Mouse (Mus musculus) cerebellum, postnatal 14 days (tissue): ENCODE measurements around the gene Ptpn14.

Experiments
- DNase-seq, 2 experiments: peaks; one replicate each; pipeline ENCODE4 v3.0.0; 2021; ENCODE audit warnings: mixed read lengths in 2 of 2

Gene Ptpn14

DNA sequence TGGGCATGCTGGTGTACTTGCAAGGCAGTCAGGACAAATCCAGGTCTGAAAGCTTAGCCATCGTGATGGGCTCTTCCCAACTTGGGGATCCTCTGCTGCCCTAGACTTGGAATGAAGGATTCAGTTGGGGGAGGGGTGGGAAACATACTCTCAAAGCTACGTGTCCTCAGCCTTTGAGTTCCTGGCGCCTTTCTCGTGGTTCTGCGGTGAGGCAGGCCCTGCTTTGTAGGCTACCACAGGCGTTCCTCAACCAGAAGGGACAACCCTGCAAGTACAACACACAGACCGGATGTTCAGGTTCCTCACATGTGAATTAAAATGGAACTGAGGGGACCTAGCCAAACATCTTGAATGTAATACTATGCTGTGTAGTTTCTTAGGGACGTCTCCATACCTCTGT lies 89.0 kb downstream of the Ptpn14 start:
- no peak for DNase-seq

DNA sequence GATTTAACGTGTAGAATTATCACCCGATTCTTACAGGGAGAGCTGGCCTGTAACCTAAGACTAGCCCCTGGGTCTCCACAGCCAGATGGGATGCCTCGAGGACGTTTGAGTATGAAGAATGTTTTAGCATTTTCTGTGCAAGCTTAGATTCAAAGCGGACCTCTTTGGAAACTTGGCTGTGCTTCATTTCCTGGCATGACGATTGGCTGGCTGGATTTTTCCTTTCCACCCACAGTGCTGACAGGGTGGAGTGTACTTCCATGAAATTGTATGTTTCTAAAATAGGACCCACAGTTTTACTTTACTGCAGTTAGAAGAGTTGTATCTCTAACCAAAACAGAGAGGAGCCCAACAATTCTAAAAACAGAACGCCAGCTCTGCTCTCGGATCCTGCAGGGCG lies 89.7 kb downstream of the Ptpn14 start:
- DNase-seq = peak in 1 of 2 experiments; percentile 22

DNA sequence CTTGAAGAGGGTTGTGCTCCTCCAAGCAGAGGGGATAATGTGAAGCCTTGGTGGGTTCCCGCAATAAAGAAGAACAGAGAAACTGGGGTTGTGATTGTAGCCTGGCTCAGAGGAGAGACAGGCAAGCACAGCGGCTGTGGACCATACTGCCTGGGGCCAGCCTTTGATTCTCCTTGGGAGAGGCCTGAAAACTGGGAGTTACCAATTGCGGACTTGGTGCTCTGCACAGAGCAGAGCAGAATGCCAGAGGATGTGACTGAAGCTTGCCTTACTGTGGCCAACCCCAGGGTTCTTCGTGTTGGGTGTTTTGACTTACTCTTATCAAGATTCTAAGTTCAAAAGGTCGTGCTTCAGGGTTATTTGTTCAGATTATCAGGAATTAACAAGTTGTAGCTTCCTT lies 92.0 kb downstream of the Ptpn14 start:
- no peak for DNase-seq

DNA sequence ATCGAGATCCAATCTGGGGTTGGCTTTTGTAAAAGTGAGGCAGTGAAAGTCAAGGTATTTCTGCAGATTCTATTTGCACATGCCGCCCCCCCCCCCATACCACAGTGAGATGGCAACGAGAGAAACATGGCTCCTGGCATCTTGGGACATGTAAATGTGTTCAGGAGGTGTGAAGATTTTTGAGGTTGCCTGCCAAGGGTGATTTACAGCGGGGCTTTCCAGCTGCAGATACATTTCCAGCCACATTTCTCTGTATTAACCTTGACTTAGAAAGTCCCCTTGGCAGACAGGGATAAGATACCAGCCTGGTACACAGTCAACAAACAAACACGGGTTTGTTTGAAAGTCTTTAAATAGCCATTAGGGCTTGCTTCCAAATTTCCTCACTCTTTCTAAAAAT lies 96.4 kb downstream of the Ptpn14 start:
- no peak for DNase-seq

DNA sequence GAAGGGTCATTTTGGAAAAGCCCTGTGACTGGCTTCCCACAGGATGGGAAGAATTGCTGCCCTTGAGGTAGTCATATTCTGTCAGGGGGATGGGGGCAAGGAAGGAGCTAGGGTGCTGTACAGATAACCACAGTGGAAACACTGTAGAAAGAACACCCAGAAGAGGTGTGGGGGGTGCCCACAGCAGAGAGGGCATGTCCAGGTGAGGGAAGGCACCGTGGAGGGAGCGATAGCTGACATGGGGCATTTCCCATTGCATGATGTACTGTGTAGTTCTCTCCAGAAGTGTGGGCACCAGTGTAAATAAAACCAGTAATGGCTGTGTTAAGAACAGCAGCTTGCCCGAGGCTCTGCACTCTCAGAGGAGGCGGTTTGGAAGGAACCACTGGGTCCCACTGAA lies 102.3 kb downstream of the Ptpn14 start:
- no peak for DNase-seq

DNA sequence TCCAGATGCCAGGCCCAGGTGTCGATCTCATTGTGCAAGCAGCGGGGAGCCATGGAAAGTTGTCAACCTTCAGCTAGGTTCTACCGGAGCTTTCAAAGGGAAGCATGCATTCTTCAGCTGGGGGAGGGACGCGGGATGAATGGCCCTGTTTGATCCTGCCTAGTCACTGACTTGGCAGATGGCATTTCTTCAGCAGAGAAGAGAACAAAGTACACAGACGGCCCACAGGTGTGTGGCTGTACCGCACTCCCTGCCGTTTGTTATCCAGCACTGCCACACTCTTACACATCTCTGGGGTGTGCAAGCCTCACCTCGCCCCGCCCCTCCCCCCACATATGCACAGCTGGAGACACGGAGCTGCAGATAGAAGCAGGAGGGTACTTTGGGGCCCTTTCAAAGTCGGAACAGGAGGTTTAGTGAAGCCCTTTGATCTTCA lies 102.7 kb downstream of the Ptpn14 start:
- DNase-seq = no peak

DNA sequence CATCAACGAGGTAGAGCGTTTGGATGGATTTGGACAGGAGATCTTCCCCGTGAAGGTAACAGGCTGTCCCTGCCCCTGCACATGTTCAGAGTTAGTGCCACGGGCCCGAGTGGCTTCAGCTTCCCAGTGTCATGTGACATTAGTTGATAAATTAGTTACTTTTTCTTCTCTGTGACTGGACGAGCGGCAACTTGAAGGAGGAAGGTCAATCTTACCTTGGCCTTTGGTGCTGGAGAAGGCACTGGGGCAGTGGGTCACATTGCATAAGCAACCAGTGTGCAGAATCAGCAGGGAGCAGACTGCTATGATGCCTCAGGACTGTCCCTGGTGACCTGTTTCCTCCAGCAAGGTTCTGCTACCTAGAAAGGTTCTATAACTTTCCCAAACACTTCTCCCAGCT lies 105.3 kb downstream of the Ptpn14 start:
- DNase-seq = no peak

DNA sequence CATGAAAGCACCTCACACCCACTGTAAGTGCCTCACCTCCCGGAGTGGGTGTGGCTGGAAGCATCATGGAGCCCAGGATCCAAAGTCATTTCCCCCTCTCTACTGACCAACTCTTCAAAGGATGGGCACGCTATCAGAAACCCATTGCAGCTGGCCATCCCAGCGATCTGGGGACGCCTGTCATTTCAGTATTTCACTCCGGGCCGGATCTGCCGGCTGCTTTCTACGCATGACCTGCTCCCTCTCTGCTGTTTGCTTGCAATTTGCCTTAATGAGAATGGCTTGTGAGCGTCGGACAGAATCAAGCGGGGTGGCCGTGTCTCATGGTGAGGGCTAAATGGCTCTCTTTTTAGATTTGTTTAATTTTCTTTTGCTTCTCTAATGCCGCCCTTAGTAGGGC lies 106.1 kb downstream of the Ptpn14 start:
- DNase-seq = peak in 1 of 2 experiments; percentile 26

DNA sequence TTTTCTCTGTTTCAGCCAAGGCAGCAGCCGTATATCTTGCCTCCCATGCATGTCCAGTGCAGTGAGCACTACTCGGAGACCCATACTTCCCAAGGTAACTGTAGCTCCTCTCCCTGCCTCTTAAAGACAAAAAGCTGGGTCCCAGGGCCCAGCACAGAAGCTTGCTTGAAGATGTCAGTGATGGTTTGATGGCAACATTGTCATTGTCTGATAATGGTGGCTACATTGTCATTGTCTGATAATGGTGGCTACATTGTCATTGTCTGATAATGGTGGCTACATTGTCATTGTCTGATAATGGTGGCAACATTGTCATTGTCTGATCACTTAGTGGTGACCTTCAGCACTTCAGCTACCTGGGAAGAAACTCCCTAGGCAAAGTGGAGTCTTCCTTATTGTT lies 118.3 kb downstream of the Ptpn14 start:
- DNase-seq = no peak

DNA sequence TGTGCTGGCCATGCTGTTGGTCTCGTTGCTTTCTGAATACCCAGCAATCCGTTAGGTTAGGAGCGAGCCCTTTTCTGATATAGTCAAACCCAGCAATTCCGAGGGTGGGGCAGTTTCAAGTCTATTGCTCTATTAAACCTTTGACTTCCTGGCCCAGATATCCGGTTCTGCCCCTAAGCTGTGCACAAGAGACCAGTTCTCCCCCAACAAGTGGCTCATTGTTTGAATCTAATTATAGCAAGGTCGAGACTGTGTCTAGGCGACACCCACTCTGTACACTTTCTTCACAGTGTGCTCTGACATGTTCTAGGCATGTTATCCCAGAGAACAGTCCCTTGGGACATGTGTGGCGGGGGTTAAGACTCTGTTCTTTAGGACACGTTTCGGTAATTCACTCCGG lies 121.5 kb downstream of the Ptpn14 start:
- no peak for DNase-seq

DNA sequence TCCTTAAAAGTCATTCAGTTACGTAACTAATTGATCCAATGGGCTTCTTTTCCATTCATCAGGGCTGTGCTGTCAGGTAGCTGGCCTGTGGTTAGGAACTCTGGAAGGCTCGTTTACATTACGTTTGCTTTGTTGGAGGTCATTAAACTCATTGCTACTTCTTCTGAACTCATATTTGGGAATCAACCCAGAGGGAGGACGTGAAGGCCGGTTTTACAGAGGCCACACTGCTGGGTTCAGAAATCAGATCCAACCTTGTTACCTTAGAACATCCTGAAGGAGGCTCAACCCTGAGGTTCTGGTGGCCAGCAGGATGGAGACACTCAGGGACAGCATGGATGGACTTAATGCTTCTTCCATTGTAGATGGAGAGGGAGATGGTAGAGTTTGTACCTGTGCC lies 124.0 kb downstream of the Ptpn14 start:
- DNase-seq = no peak

DNA sequence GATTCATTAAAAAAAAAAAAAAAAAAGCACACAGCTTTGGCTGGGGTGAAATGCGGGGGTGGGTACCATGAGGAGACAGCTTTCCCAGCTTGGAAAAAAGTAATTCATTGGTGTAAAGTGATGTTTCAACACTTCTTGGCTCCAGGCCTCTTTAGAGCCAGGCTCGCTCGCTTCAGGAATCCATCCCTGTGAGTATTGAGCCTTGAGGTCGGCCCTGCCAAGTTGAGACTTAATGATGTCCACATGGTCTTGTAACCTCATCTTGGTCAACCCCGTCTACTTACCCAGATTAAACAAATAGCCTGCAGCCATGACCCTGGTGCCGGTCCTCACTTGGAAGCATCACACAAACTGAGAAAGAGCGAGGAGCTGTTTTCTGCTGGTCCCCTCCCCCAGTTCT lies 124.4 kb downstream of the Ptpn14 start:
- no peak for DNase-seq

DNA sequence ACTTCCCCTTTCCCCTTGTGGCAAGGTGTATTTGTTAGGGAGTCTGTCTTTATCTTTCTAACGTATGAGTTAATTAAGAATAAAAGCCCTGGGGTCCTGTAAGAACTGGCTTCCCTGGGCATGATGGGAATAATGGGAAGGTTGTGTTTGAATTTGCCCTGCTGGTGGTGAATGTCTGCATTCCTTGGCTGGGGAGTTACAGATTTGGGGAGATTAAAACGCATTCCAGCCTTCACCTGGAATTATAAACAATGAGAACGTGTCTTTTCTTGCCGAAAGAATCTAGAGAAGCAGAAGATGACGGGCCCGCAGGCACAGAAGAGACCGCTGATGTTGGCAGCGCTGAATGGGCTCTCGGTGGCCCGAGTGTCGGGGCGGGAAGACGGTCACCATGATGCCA lies 126.6 kb downstream of the Ptpn14 start:
- no peak for DNase-seq

DNA sequence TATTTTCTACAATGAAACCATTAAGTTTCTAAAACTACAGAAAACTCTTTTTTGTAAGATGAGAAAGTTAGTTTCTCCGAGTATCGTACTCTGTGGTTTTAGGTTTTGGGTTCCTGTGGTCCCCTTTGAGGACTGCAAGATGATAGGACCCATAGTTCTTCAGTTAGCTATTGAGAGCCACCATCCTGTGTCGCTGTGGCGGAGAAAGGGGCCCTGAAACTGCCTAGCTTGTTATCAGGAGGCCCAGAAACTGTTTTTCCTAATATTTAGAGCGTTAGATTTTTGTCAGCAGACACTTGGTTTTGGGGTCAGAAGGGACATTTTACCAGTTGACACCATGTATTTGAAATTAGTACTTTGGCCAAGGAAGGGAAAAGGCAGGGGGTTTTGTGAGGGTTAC lies 127.7 kb downstream of the Ptpn14 start:
- no peak for DNase-seq

DNA sequence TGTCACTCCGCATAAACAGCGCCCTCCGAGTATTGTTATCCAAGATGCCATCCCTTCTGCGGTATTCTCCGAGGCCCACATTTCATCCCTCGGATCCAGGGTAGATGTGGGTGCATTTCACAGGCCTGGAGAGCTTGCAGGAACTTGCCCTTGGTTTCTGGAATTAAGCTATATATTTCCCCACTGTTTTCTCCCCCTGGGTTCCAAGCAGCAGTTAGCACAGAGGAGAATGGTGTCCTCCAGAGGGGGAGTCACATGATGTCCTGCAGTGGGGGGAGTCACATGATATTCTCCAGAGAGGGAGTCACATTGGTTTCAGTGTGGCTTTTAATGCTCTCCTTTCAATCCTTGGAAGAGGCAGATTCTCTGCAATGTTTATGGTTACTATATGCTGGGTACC lies 130.3 kb downstream of the Ptpn14 start:
- DNase-seq = no peak

DNA sequence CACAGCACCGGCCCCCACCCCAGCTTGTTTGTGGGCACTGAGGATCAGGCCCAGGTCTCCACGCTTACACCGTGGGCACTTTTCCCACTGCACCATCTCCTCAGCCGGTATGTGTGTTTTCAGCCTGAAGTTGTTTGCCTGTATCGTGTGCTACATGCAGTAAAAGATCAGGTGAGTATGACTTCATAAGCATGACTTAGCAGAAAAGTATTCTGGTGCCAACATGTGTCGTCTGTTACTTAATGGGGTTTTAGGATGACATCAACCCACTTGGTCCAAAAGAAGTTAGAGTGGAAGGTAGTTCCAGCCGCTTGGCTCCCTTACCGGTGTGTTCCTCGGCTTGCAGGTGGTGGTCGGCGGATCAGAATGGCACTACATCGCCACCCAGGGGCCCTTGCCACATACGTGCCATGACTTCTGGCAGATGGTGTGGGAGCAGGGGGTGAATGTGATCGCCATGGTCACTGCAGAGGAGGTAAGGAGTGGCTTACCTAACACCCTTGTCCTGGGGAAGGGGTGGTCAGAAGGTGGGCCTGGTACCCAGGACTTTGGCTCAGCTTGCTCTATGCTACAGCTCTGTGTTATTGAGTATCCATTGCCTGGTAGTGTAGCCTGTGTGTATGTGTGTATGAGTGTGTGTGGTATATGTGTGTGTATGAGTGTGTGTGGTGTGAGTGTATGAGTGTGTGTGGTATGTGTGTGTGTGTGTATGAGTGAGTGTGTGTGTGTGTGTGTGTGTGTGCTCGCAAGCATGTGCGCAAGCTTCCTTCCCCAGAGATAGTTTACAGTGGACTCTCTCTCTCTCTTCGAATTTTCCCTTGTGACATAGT lies 132.3 kb downstream of the Ptpn14 start:
- peak; percentile 25 to 40 for DNase-seq

DNA sequence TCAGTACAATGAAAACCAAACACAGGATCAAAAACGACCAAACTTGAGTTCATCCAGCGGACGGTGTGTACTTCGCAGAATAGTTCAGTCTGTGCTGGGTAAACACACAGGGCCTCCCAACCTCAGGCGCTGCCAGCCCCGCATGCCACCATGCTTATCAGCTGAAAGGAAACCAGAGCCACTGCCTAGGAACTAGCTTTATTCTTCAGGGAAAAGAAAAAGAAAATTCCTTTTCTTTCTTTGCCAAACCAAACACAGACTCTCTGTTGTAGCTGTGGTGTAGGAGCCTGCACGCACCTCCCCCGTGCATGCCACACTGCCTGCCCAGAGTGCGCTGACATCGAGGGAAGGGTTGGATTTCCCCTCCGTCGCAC lies 132.9 kb downstream of the Ptpn14 start:
- no peak for DNase-seq

DNA sequence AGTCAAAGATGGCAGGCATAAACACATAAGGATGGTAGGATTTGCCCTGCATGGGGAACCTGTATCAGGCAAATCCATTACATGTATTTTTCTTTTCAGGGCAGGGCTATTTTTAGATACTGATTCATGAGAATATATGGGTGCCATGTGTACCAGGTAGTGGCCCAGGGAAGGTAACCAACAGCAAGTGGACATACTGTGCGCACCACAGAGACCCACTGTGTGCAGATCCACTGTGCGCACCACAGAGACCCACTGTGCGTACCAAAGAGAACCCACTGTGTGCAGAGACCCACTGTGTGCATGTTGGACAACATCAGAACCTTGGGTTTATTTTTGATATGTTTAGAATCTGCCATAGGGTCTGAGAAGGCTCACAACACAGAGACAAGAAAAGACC lies 135.7 kb downstream of the Ptpn14 start:
- DNase-seq = no peak

DNA sequence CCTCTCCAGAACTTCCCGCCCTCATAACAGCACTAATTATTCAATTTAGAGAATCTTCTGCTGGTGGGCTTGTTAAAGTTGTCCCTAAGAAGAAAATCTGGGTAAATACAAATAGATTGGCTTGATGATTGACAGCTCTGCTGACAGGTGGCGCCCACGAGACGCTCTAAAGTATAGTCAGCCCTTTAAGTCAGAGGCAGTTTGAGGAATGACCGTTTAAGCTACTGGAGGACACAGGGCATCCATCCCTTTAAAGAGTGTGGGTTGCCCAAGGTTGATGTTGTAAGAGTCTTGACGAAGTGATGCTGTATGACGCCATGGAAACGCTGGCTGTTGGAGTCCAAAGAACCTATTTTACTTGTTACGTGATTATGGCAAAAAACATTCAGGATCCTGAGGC lies 136.2 kb downstream of the Ptpn14 start:
- DNase-seq = no peak

DNA sequence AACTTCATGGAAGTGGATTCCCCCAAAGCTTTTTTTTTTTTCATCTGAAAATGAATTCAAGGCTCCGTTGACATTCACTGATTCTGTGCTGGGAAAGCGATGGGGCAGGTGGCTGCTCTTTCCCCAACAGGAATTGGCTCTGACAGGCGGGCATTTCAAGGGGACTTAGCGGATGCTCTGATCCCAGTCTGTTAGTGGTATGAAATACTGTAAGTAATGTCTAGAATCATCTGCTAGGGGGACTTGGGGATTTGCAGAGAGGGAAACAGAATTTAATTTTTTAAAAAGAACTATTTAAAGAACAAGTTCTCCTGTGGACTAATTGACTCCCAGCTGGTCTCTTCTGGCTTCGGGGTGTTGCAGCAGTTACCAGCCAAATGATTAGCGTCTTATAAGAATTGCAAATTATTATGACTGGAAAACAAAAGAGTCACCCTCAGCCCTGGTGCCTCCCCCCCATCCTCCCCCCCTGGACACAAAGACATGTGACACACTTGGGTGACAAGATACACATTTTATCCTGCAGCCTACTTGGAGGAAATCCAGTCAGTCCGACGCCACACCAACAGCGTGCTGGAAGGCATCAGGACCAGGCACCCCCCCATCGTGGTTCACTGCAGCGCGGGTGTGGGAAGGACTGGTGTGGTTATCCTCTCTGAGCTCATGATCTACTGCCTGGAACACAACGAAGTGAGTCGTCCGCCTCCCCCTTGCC lies 136.9 kb downstream of the Ptpn14 start:
- DNase-seq = peak; percentile 46 to 67

DNA sequence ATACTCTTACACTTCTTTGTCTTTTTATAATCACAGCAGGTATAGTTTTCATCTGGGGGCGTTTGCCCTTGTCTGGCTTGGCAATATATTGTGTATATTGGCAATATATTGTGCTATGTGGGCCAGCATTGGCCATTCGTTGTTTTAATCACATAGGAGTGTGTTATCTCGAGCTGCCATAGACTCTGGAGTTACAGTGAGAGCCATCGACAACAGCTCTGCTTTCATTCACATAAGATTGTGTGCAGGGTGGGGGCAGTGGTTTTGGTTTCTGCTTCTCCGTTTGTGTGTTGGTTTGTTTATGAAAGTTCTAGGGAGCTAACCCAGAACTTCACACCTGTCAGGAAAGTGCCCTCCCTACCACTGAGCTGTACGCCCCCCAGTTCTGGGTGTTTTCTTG lies 138.6 kb downstream of the Ptpn14 start:
- no peak for DNase-seq

DNA sequence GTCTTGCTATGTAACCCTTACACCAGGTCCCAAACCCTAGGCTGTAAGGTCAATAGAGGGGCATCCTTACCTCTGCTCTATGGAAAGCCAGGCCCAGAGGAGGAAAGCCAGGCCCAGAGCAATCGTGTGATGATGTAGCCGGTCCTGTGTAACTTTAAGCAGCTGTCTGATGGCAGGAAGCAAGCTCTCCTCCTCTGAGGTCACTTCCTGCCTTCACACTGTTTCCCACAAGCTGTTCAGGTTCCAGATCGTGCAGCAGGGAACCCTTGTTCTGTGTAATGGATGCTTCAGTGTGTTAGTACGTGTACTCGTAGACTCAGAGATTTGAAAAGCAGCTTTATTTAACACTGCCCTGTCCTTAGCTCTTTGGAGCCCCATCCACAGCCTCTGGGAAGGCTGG lies 139.0 kb downstream of the Ptpn14 start:
- DNase-seq = no peak

DNA sequence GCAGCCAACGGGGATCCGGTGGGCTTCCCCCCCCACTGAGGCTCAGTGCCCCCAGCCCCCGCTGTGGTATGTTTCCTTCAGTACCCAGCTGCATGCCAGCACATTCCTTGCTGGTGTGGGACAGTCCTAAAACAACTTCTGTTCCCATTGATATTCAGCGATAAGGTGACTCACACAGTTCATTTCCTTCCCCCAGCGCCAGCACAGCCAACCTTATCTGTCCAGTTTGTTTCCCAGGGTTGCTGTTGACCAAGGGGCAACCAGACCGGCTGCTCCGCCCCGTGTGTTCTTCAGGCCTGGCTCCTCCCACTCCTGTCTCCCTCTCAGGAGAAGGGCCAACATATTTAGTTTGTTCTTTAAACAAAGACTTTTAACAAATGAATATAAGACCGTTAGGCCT lies 139.4 kb downstream of the Ptpn14 start:
- DNase-seq = no peak

DNA sequence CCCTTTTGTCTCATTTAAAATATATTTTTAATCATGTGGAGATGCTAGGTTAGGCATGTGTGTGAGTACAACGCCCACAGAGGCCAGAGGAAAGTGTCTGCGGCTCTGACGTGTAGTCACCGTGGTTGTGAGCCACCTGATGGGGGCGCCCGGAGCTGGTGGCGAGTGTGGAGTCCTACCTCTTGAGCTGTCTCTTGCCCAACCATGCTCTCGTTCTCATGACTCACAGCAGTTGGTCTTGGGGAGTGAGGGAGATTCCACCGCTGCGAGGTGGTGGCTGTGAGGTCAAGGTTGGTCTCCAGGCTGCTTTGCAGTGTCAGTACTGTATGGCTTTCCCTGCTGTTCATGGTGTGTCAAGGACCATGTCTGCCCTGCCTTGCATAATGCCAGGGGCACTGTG lies 140.0 kb downstream of the Ptpn14 start:
- DNase-seq = no peak
